Mouse (Mus musculus) olfactory bulb, adult 2 months (tissue): Measurements from ENCODE around the gene Ifitm6.

Experiments used
- CTCF ChIP-seq: fragments of 200-500 bp; IDR thresholded peaks from 2 replicates; pipeline ENCODE4 v1.5.1; 2012; ENCODE audit warnings: low read depth, mild to moderate bottlenecking, low read length, moderate library complexity; ENCODE audit not compliant: insufficient read depth
- POLR2A ChIP-seq: fragments of 200-500 bp; IDR thresholded peaks from 2 replicates; pipeline ENCODE4 v1.6.1; 2012; ENCODE audit warnings: mild to moderate bottlenecking, low read depth, low read length, moderate library complexity; ENCODE audit not compliant: insufficient read depth

DNA sequence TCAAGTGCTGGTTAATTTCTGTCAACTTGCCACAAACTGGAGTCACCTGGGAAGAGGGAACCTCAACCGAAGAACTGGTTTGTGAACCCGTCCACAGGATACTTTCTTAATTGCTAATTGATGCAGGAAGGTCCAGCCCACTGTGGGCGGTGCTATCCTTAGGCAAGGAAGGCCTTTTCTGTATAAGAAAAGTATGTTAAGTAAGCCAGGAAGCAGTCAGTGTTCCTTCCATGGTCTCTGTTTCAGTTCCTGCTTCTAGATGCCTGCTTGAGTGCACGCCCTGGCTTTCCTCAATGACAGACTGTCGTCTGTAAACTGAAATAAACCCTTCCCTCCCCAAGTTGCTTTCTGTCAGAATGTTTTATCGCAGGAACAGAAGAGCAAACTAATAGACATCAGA lies 39.3 kb upstream of the Ifitm6 start:
- TF ChIP-seq CTCF = no peak
- TF ChIP-seq POLR2A = no peak
